Mouse (Mus musculus): ENCODE data around the gene Urgcp. TPM values are rescaled to one million over a fixed set of nuclear protein-coding genes. Genes with fewer than 3 reads are reported as not detected.

Urgcp gene
- polyA plus RNA-seq, 2 experiments, result 17.1 to 21.7 TPM

DNA sequence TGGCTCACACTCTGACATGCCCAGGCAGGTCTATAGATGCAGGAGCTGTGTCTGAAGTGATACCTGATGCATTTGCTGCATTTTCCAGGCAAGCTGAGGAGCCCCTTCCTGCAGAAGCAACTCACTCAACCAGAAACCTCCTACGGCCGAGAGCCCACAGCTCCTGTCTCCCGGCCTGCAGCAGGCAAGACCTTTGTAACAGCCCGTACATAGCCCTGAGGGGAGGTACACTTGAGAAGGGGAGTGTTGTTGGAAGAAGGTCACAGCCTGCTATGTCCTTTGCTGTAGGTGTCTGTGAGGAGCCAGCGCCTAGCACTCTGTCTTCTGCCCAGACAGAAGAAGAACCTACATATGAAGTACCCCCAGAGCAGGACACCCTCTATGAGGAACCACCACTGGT lies 35.8 kb upstream of the Urgcp start:
- WGBS, result 91% methylated on average over 5 of the region's 5 CpGs
- no peak overlapping the region for H3K4me3 ChIP-seq (replicated peaks; ENCODE audit: low read length)
- H3K9me3 ChIP-seq (ENCODE audit: control insufficient read depth, low read length), result no peaks in the 10 kb centered on the region
- H3K4me2 ChIP-seq (replicated peaks; ENCODE audit: low read depth, low read length, severe bottlenecking), result no peak overlapping the region
- H3K4me1 ChIP-seq (ENCODE audit: control insufficient read depth, insufficient read depth, low read length), result no peaks in the 10 kb centered on the region; the same call in 1 of the 2 replicates
- peaks cover 82% of the 10 kb centered on the region for H3K36me3 ChIP-seq (ENCODE audit: control insufficient read depth, insufficient read depth, low read length)
- H3K27ac ChIP-seq (replicated peaks; ENCODE audit: low read depth, low read length), result no peak overlapping the region
- no peaks in the 10 kb centered on the region for H3K27me3 ChIP-seq (ENCODE audit: control insufficient read depth, insufficient read depth, low read length)
- no peak for ATAC-seq (ENCODE audit: low FRiP score, low read depth)
- H3K9ac ChIP-seq (ENCODE audit: low read depth, low read length, severe bottlenecking), result no peak overlapping the region
- TF ChIP-seq POLR2A (IDR thresholded peaks at IDR 0.05; ENCODE audit: borderline replicate concordance, extremely low read depth, insufficient read depth, insufficient read length), result no peak
- no peak for DNase-seq (ENCODE audit: low spot score)

DNA sequence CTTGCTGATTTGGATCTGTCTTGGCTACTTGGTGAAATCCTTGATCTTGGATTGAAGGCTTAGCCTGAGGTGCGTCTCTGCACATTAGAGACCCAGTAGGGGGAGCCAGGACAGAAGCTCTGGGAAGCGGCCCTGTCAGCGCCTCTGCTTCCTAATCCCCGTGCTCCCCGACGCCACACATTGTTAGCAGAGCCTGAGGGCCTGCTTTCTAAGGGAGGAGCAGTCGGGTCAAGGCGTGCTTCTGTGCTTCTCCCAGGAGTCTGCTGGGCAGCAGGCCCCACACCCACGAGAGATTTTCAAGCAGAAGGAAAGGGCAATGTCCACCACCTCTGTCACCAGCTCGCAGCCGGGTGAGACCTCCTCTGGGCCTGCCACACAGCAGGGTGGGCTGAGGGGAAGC lies 35.2 kb upstream of the Urgcp start:
- H3K9me3 ChIP-seq (ENCODE audit: control insufficient read depth, low read length), result no peaks in the 10 kb centered on the region
- H3K36me3 ChIP-seq (ENCODE audit: control insufficient read depth, insufficient read depth, low read length), result peaks cover 88% of the 10 kb centered on the region
- H3K4me2 ChIP-seq (replicated peaks; ENCODE audit: low read depth, low read length, severe bottlenecking), result no peak overlapping the region
- H3K4me3 ChIP-seq (replicated peaks; ENCODE audit: low read length), result no peak overlapping the region
- no peaks in the 10 kb centered on the region for H3K27me3 ChIP-seq (ENCODE audit: control insufficient read depth, insufficient read depth, low read length)
- no peak for ATAC-seq (ENCODE audit: low FRiP score, low read depth)
- no peak overlapping the region for H3K9ac ChIP-seq (ENCODE audit: low read depth, low read length, severe bottlenecking)
- no peak for TF ChIP-seq POLR2A (IDR thresholded peaks at IDR 0.05; ENCODE audit: borderline replicate concordance, extremely low read depth, insufficient read depth, insufficient read length)
- DNase-seq (ENCODE audit: low spot score), result no peak
- no peak overlapping the region for H3K27ac ChIP-seq (replicated peaks; ENCODE audit: low read depth, low read length)
- H3K4me1 ChIP-seq (ENCODE audit: control insufficient read depth, insufficient read depth, low read length), result no peaks in the 10 kb centered on the region; the same call in 1 of the 2 replicates
- WGBS, result 71% methylated on average over 11 of the region's 11 CpGs

DNA sequence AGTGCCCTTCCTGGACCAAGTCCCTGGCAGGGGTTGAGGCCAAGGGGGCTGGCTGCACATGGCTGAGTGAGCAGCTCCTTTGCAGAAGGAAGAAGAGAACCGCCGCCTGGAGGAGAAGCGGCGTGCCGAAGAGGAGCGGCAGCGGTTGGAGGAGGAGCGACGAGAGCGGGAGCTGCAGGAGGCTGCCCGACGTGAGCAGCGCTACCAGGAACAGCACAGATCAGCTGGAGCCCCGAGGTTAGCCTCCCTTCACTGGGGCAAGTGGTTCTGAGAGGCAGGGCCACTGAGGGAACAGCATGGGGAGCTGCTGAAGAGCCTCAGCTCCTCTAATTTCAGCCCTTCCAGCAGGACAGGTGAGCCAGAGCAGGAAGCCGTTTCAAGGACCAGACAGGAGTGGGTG lies 34.8 kb upstream of the Urgcp start:
- Histone ChIP-seq H3K4me1 (ENCODE audit: control insufficient read depth, insufficient read depth, low read length) (no peaks in the 10 kb centered on the region), H3K36me3 (ENCODE audit: control insufficient read depth, insufficient read depth, low read length) (peaks cover 92% of the 10 kb centered on the region), H3K9ac (ENCODE audit: low read depth, low read length, severe bottlenecking) (no peak overlapping the region), H3K4me2 (replicated peaks; ENCODE audit: low read depth, low read length, severe bottlenecking) (no peak overlapping the region), H3K9me3 (ENCODE audit: control insufficient read depth, low read length) (no peaks in the 10 kb centered on the region), H3K4me3 (replicated peaks; ENCODE audit: low read length) (no peak overlapping the region), H3K27me3 (ENCODE audit: control insufficient read depth, insufficient read depth, low read length) (no peaks in the 10 kb centered on the region), H3K27ac (replicated peaks; ENCODE audit: low read depth, low read length) (no peak overlapping the region)
- 85% methylated on average over 15 of the region's 15 CpGs for WGBS
- ATAC-seq (ENCODE audit: low FRiP score, low read depth), result no peak
- TF ChIP-seq POLR2A (IDR thresholded peaks at IDR 0.05; ENCODE audit: borderline replicate concordance, extremely low read depth, insufficient read depth, insufficient read length), result no peak
- DNase-seq (ENCODE audit: low spot score), result no peak

DNA sequence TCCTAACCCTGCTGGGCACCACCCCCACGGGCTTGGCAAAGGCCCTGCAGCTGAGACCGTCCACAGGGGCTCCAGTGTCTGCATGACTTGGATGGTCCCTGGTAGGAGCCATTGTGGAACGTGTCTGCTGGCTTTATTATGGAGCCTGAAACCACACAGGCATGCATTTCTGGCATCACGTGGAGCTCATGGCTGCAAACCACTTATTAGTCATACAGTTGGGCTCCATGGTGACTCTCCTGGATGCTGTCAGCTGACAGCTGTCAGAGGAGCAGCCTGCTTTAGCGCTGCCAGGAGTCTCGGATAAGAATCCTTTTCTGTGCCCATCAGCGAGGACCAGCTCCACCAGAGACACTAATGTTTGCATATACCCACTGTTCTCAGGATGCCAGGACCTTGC lies 33.5 kb upstream of the Urgcp start:
- H3K36me3 ChIP-seq (ENCODE audit: control insufficient read depth, insufficient read depth, low read length), result peaks cover 93% of the 10 kb centered on the region
- H3K9ac ChIP-seq (ENCODE audit: low read depth, low read length, severe bottlenecking), result no peak overlapping the region
- no peak overlapping the region for H3K4me2 ChIP-seq (replicated peaks; ENCODE audit: low read depth, low read length, severe bottlenecking)
- ATAC-seq (ENCODE audit: low FRiP score, low read depth) (no peak), DNase-seq (ENCODE audit: low spot score) (no peak)
- H3K4me1 ChIP-seq (ENCODE audit: control insufficient read depth, insufficient read depth, low read length), result no peaks in the 10 kb centered on the region
- no peaks in the 10 kb centered on the region for H3K9me3 ChIP-seq (ENCODE audit: control insufficient read depth, low read length)
- H3K27ac ChIP-seq (replicated peaks; ENCODE audit: low read depth, low read length), result no peak overlapping the region
- no peaks in the 10 kb centered on the region for H3K27me3 ChIP-seq (ENCODE audit: control insufficient read depth, insufficient read depth, low read length)
- no peak overlapping the region for H3K4me3 ChIP-seq (replicated peaks; ENCODE audit: low read length)
- TF ChIP-seq POLR2A (IDR thresholded peaks at IDR 0.05; ENCODE audit: borderline replicate concordance, extremely low read depth, insufficient read depth, insufficient read length), result no peak
- 92% methylated on average over 7 of the region's 7 CpGs for WGBS

DNA sequence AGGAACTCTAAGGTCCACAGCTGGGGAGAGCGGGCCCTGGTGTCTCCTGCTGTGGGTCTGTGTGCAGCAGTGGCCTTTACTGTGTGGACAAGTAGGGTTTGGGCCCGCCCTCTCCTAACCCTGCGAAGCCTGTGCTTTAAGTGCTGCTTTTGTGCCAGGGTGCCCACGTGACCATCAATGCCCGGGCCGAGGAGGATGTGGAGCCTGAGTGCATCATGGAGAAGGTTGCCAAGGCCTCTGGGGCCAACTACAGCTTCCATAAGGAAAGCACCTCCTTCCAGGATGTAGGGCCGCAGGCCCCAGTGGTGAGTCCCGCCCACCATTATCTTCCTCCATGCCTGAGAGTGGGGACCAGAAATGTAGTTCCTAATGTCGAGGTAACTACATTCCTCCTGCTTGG lies 33.1 kb upstream of the Urgcp start:
- ATAC-seq (ENCODE audit: low FRiP score, low read depth) (no peak), DNase-seq (ENCODE audit: low spot score) (no peak)
- Histone ChIP-seq H3K4me2 (replicated peaks; ENCODE audit: low read depth, low read length, severe bottlenecking) (no peak overlapping the region), H3K27me3 (ENCODE audit: control insufficient read depth, insufficient read depth, low read length) (no peaks in the 10 kb centered on the region), H3K36me3 (ENCODE audit: control insufficient read depth, insufficient read depth, low read length) (peaks cover 89% of the 10 kb centered on the region), H3K9ac (ENCODE audit: low read depth, low read length, severe bottlenecking) (no peak overlapping the region), H3K27ac (replicated peaks; ENCODE audit: low read depth, low read length) (no peak overlapping the region), H3K9me3 (ENCODE audit: control insufficient read depth, low read length) (no peaks in the 10 kb centered on the region), H3K4me1 (ENCODE audit: control insufficient read depth, insufficient read depth, low read length) (no peaks in the 10 kb centered on the region), H3K4me3 (replicated peaks; ENCODE audit: low read length) (no peak overlapping the region)
- TF ChIP-seq POLR2A (IDR thresholded peaks at IDR 0.05; ENCODE audit: borderline replicate concordance, extremely low read depth, insufficient read depth, insufficient read length), result no peak
- WGBS, result 90% methylated on average over 9 of the region's 9 CpGs

DNA sequence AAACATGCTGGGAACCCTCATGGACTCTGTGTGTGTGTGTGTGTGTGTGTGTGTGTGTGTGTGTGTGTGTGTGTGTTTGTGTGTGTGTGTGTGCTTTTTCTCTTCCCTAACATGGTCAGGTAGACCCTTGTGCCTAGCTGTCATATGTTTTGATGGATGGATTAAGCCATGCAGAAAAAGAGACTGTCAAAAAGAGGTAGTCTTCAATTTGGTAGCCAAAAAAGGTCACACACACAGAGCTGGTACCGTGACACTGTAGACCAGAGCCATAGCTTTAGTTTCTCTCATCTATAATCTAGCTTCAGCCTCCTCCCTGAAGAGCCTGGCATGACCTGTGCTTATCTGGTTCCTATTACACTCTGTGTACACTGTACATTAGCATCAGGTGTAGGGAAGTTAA lies 28.3 kb upstream of the Urgcp start:
- H3K36me3 ChIP-seq (ENCODE audit: control insufficient read depth, insufficient read depth, low read length), result peaks cover 42% of the 10 kb centered on the region

More for the DNA sequence above, 28.3 kb upstream of the Urgcp start:
- DNase-seq (ENCODE audit: low spot score) (no peak), ATAC-seq (ENCODE audit: low FRiP score, low read depth) (no peak)
- Histone ChIP-seq H3K27me3 (ENCODE audit: control insufficient read depth, insufficient read depth, low read length) (no peaks in the 10 kb centered on the region), H3K4me2 (replicated peaks; ENCODE audit: low read depth, low read length, severe bottlenecking) (no peak overlapping the region), H3K9ac (ENCODE audit: low read depth, low read length, severe bottlenecking) (no peak overlapping the region), H3K27ac (replicated peaks; ENCODE audit: low read depth, low read length) (no peak overlapping the region), H3K4me1 (ENCODE audit: control insufficient read depth, insufficient read depth, low read length) (peaks cover 18% of the 10 kb centered on the region), H3K4me3 (replicated peaks; ENCODE audit: low read length) (no peak overlapping the region), H3K9me3 (ENCODE audit: control insufficient read depth, low read length) (no peaks in the 10 kb centered on the region)
- WGBS, result 100% methylated on average over 1 of the region's 1 CpGs
- TF ChIP-seq POLR2A (IDR thresholded peaks at IDR 0.05; ENCODE audit: borderline replicate concordance, extremely low read depth, insufficient read depth, insufficient read length), result no peak
